Mouse (Mus musculus) E14TG2a.4 (cell line): Measurements from ENCODE around the gene Parm1.

Source experiments
- CTCF ChIP-seq: conservative IDR thresholded peaks from 2 replicates; pipeline ENCODE4 v1.5.1; 2014; ENCODE audit warnings: low read length
- POU5F1 ChIP-seq: IDR thresholded peaks from 2 replicates; pipeline ENCODE4 v1.6.1; 2014; ENCODE audit warnings: low read length, borderline replicate concordance

- TF ChIP-seq CTCF (no peak), POU5F1 (no peak)
These were observed 137.1 kb downstream of the Parm1 start for GRCm38 (mm10) chr5:91654331-91655048.
